Mouse (Mus musculus) E14TG2a.4 (cell line): ENCODE measurements at regions not wholly inside any gene's neighbourhood (a gene's known extent, or its start where the extent isn't known, plus 50 kb on each side); places are given as distances from the start of the nearest gene placed in this dataset.

Experiments
- H3K27me3 ChIP-seq: 2 replicates; pipeline ENCODE4 v1.6.1; 2014; ENCODE audit warnings: low read length, control low read depth; ENCODE audit not compliant: insufficient read depth
- H3K36me3 ChIP-seq: 2 replicates; pipeline ENCODE4 v1.6.1; 2014; ENCODE audit warnings: low read length, control low read depth; ENCODE audit not compliant: insufficient read depth
- H3K4me1 ChIP-seq: replicated peaks from 2 replicates; pipeline ENCODE4 v1.6.1; 2014; ENCODE audit warnings: low read depth, low read length, control low read depth
- H3K4me3 ChIP-seq: replicated peaks from 2 replicates; pipeline ENCODE4 v1.5.1; 2014; ENCODE audit warnings: mild to moderate bottlenecking, low read length
- H3K9me3 ChIP-seq: 2 replicates; pipeline ENCODE4 v1.6.1; 2014; ENCODE audit warnings: low read length, control low read depth
- CTCF ChIP-seq: conservative IDR thresholded peaks from 2 replicates; pipeline ENCODE4 v1.5.1; 2014; ENCODE audit warnings: low read length
- NANOG ChIP-seq: IDR thresholded peaks from 2 replicates; pipeline ENCODE4 v1.6.1; 2014; ENCODE audit warnings: borderline replicate concordance, low read length, mixed read lengths
- POU5F1 ChIP-seq: IDR thresholded peaks from 2 replicates; pipeline ENCODE4 v1.6.1; 2014; ENCODE audit warnings: low read length, borderline replicate concordance

GRCm38 (mm10) chr5:17280203-17280602, 92.8 kb upstream of the Speer4f2 start:
- Histone ChIP-seq H3K36me3 (no peaks in the 10 kb centered on the region), H3K27me3 (no peaks in the 10 kb centered on the region), H3K4me1 (no peaks in the 10 kb centered on the region), H3K9me3 (no peaks in the 10 kb centered on the region), H3K4me3 (no peak overlapping the region)
- TF ChIP-seq POU5F1 (no peak), CTCF (no peak), NANOG (no peak)

- no peaks in the 10 kb centered on the region for H3K36me3 ChIP-seq
These were observed 92.0 kb upstream of the Speer4f2 start for GRCm38 (mm10) chr5:17280951-17281350.

GRCm38 (mm10) chr5:17289028-17289427, 84.0 kb upstream of the Speer4f2 start:
- Histone ChIP-seq H3K9me3 (no peaks in the 10 kb centered on the region), H3K27me3 (no peaks in the 10 kb centered on the region), H3K4me1 (no peaks in the 10 kb centered on the region), H3K36me3 (no peaks in the 10 kb centered on the region), H3K4me3 (no peak overlapping the region)
- no peak for TF ChIP-seq POU5F1
- TF ChIP-seq NANOG, result no peak
- TF ChIP-seq CTCF, result no peak

More at GRCm38 (mm10) chr5:17280951-17281350, 92.0 kb upstream of the Speer4f2 start:
- Histone ChIP-seq H3K27me3 (no peaks in the 10 kb centered on the region), H3K4me3 (no peak overlapping the region), H3K4me1 (no peaks in the 10 kb centered on the region), H3K9me3 (no peaks in the 10 kb centered on the region)
- TF ChIP-seq POU5F1, result no peak
- no peak for TF ChIP-seq NANOG
- no peak for TF ChIP-seq CTCF

- H3K4me3 ChIP-seq, result no peak overlapping the region
- H3K36me3 ChIP-seq, result no peaks in the 10 kb centered on the region
- no peaks in the 10 kb centered on the region for H3K4me1 ChIP-seq
- TF ChIP-seq POU5F1, result no peak
- no peak for TF ChIP-seq NANOG
- H3K27me3 ChIP-seq, result no peaks in the 10 kb centered on the region
- no peaks in the 10 kb centered on the region for H3K9me3 ChIP-seq
These were observed 80.4 kb upstream of the Speer4f2 start for GRCm38 (mm10) chr5:17292559-17292958.

GRCm38 (mm10) chr5:17296571-17297035, 76.4 kb upstream of the Speer4f2 start:
- Histone ChIP-seq H3K36me3 (no peaks in the 10 kb centered on the region), H3K4me1 (no peaks in the 10 kb centered on the region), H3K4me3 (no peak overlapping the region), H3K27me3 (no peaks in the 10 kb centered on the region), H3K9me3 (no peaks in the 10 kb centered on the region)
- TF ChIP-seq NANOG, result no peak
- TF ChIP-seq POU5F1, result no peak
- no peak for TF ChIP-seq CTCF

GRCm38 (mm10) chr5:17299846-17300245, 73.1 kb upstream of the Speer4f2 start:
- Histone ChIP-seq H3K4me3 (no peak overlapping the region), H3K36me3 (no peaks in the 10 kb centered on the region), H3K4me1 (no peaks in the 10 kb centered on the region), H3K27me3 (no peaks in the 10 kb centered on the region), H3K9me3 (no peaks in the 10 kb centered on the region)
- TF ChIP-seq CTCF, result no peak
- no peak for TF ChIP-seq POU5F1
- no peak for TF ChIP-seq NANOG

- no peak overlapping the region for H3K4me3 ChIP-seq
- TF ChIP-seq POU5F1 (no peak), CTCF (no peak), NANOG (no peak)
- H3K36me3 ChIP-seq, result no peaks in the 10 kb centered on the region
- no peaks in the 10 kb centered on the region for H3K4me1 ChIP-seq
- no peaks in the 10 kb centered on the region for H3K27me3 ChIP-seq
- peaks cover 15% of the 10 kb centered on the region for H3K9me3 ChIP-seq
These were observed 51.5 kb upstream of the Speer4f2 start for GRCm38 (mm10) chr5:17321501-17321900.
